Mouse (Mus musculus) CH12.LX (cell line): ENCODE measurements around the gene Tuba8. TPM values are rescaled to one million over a fixed set of nuclear protein-coding genes. Genes with fewer than 3 reads are reported as not detected.
A peak's percentile ranks its signal among the peaks of the same experiment; 100 is the strongest.

Experiments
- DNase-seq: peaks from one replicate; pipeline ENCODE4 v3.0.0-alpha.2; 2013; ENCODE audit errors: extremely low read depth
- H3K27ac ChIP-seq: 2 replicates; pipeline ENCODE4 v1.5.1; 2012; ENCODE audit warnings: low read depth, mild to moderate bottlenecking, control low read depth, moderate library complexity; ENCODE audit not compliant: insufficient read depth
- H3K27me3 ChIP-seq: replicated peaks from 2 replicates; pipeline ENCODE3; 2012; ENCODE audit warnings: inconsistent platforms
- H3K36me3 ChIP-seq, 2 experiments: replicated peaks in 1 of 2; 2 replicates each; pipeline versions ENCODE3 to v1.6.1; 2012; ENCODE audit warnings: inconsistent platforms in 1 of 2, low read length in 1 of 2, mild to moderate bottlenecking in 1 of 2, mixed read lengths in 1 of 2, moderate library complexity in 1 of 2; ENCODE audit not compliant: control insufficient read depth in 1 of 2, insufficient read depth in 1 of 2
- H3K4me1 ChIP-seq, 2 experiments: 2 replicates each; pipeline ENCODE4 v1.6.1; 2012; ENCODE audit warnings: inconsistent platforms in 1 of 2, moderate library complexity in 1 of 2; ENCODE audit not compliant: insufficient read depth in 2 of 2, control insufficient read depth in 1 of 2
- H3K4me2 ChIP-seq: 2 replicates; pipeline ENCODE4 v1.6.1; 2012; ENCODE audit warnings: low read depth, mild to moderate bottlenecking, control low read depth; ENCODE audit not compliant: poor library complexity, insufficient read depth, severe bottlenecking
- H3K4me3 ChIP-seq, 3 experiments: fragments of 150-350 bp in 1 of 3; sonication (generic) in 1 of 3; replicated peaks in 1 of 3; 2 replicates each; pipeline versions ENCODE3 to v1.5.1; 2011 to 2012; ENCODE audit warnings: low read depth in 2 of 3, low read length in 2 of 3, mild to moderate bottlenecking in 2 of 3, moderate library complexity in 2 of 3, control low read depth in 1 of 3, improper control_type of control experiment in 1 of 3, inconsistent platforms in 1 of 3, mixed read lengths in 1 of 3; ENCODE audit not compliant: poor library complexity in 1 of 3
- H3K79me2 ChIP-seq: replicated peaks from 2 replicates; pipeline ENCODE4 v1.6.1; 2012; ENCODE audit warnings: mild to moderate bottlenecking, moderate library complexity; ENCODE audit not compliant: control insufficient read depth, poor library complexity, insufficient read depth, severe bottlenecking; ENCODE audit errors: extremely low read depth
- H3K9ac ChIP-seq: 2 replicates; pipeline ENCODE4 v1.6.1; 2012; ENCODE audit warnings: low read depth, mild to moderate bottlenecking, control low read depth, moderate library complexity; ENCODE audit not compliant: insufficient read depth
- H3K9me3 ChIP-seq: replicated peaks from 2 replicates; pipeline ENCODE3; 2012; ENCODE audit warnings: low read length, inconsistent platforms, mixed read lengths
- BHLHE40 ChIP-seq: IDR thresholded peaks from 2 replicates; pipeline ENCODE4 v1.6.1; 2011; ENCODE audit warnings: mild to moderate bottlenecking, low read depth, low read length, improper control_type of control experiment
- CHD1 ChIP-seq: IDR thresholded peaks from 2 replicates; pipeline ENCODE4 v1.6.1; 2012; ENCODE audit warnings: low read depth, low read length, improper control_type of control experiment, inconsistent platforms
- CTCF ChIP-seq, 2 experiments: IDR thresholded peaks in 1 of 2; conservative IDR thresholded peaks in 1 of 2; 2 replicates each; pipeline ENCODE4 v1.5.1; 2011 to 2012; ENCODE audit warnings: low read depth in 2 of 2, low read length in 2 of 2, improper control_type of control experiment in 1 of 2, inconsistent platforms in 1 of 2, mild to moderate bottlenecking in 1 of 2, moderate library complexity in 1 of 2
- E2F4 ChIP-seq: IDR thresholded peaks from 2 replicates; pipeline ENCODE4 v1.6.1; 2011; ENCODE audit warnings: low read depth, low read length, improper control_type of control experiment; ENCODE audit not compliant: insufficient replicate concordance
- ELF1 ChIP-seq: IDR thresholded peaks from 2 replicates; pipeline ENCODE4 v1.6.1; 2014; ENCODE audit warnings: low read depth, mild to moderate bottlenecking, inconsistent platforms, low read length, improper control_type of control experiment
- EP300 ChIP-seq: IDR thresholded peaks from 2 replicates; pipeline ENCODE4 v1.6.1; 2011; ENCODE audit warnings: low read length, improper control_type of control experiment
- IRF4 ChIP-seq: IDR thresholded peaks from 2 replicates; pipeline ENCODE4 v1.6.1; 2014; ENCODE audit warnings: low read depth, mild to moderate bottlenecking, inconsistent platforms, low read length, improper control_type of control experiment
- JUN ChIP-seq: IDR thresholded peaks from 2 replicates; pipeline ENCODE4 v1.6.1; 2011; ENCODE audit warnings: low read depth, mild to moderate bottlenecking, low read length, improper control_type of control experiment, moderate library complexity; ENCODE audit not compliant: insufficient read depth
- JUND ChIP-seq: conservative IDR thresholded peaks from 2 replicates; pipeline ENCODE4 v1.6.1; 2011; ENCODE audit warnings: low read depth, low read length, improper control_type of control experiment
- MAFK ChIP-seq: IDR thresholded peaks from 2 replicates; pipeline ENCODE4 v1.6.1; 2011; ENCODE audit warnings: low read length, improper control_type of control experiment; ENCODE audit not compliant: insufficient replicate concordance
- MAX ChIP-seq: IDR thresholded peaks from 2 replicates; pipeline ENCODE4 v1.6.1; 2011; ENCODE audit warnings: low read length, improper control_type of control experiment
- MAZ ChIP-seq: IDR thresholded peaks from 2 replicates; pipeline ENCODE4 v1.6.1; 2012; ENCODE audit warnings: low read depth, mild to moderate bottlenecking, inconsistent platforms, low read length, improper control_type of control experiment, moderate library complexity
- MXI1 ChIP-seq: IDR thresholded peaks from 2 replicates; pipeline ENCODE4 v1.6.1; 2011; ENCODE audit warnings: mild to moderate bottlenecking, low read depth, low read length, improper control_type of control experiment
- NELFE ChIP-seq: IDR thresholded peaks from 2 replicates; pipeline ENCODE4 v1.6.1; 2011; ENCODE audit warnings: low read depth, low read length, improper control_type of control experiment
- NRF1 ChIP-seq: IDR thresholded peaks from 2 replicates; pipeline ENCODE4 v1.6.1; 2014; ENCODE audit warnings: low read depth, mild to moderate bottlenecking, inconsistent platforms, low read length, improper control_type of control experiment, moderate library complexity
- POLR2A ChIP-seq: IDR thresholded peaks from 2 replicates; pipeline ENCODE4 v1.6.1; 2011; ENCODE audit warnings: low read depth, mild to moderate bottlenecking, improper control_type of control experiment, low read length
- RAD21 ChIP-seq: IDR thresholded peaks from 2 replicates; pipeline ENCODE4 v1.6.1; 2011; ENCODE audit warnings: low read depth, mild to moderate bottlenecking, low read length, improper control_type of control experiment, moderate library complexity
- TBP ChIP-seq: conservative IDR thresholded peaks from 2 replicates; pipeline ENCODE4 v1.6.1; 2011; ENCODE audit warnings: low read depth, low read length, improper control_type of control experiment
- TCF12 ChIP-seq: IDR thresholded peaks from 2 replicates; pipeline ENCODE4 v1.6.1; 2014; ENCODE audit warnings: low read depth, mild to moderate bottlenecking, inconsistent platforms, low read length, improper control_type of control experiment
- USF1 ChIP-seq: IDR thresholded peaks from 2 replicates; pipeline ENCODE4 v1.6.1; 2014; ENCODE audit warnings: low read depth, mild to moderate bottlenecking, inconsistent platforms, low read length, improper control_type of control experiment
- ZC3H11A ChIP-seq: IDR thresholded peaks from 2 replicates; pipeline ENCODE4 v1.6.1; 2012; ENCODE audit warnings: low read depth, mild to moderate bottlenecking, inconsistent platforms, low read length, improper control_type of control experiment
- ZKSCAN1 ChIP-seq: IDR thresholded peaks from 2 replicates; pipeline ENCODE4 v1.6.1; 2012; ENCODE audit warnings: low read depth, inconsistent platforms, low read length, improper control_type of control experiment, borderline replicate concordance
- ZMIZ1 ChIP-seq: IDR thresholded peaks from 2 replicates; pipeline ENCODE4 v1.6.1; 2012; ENCODE audit warnings: low read depth, mild to moderate bottlenecking, inconsistent platforms, low read length, improper control_type of control experiment
- ZNF384 ChIP-seq: IDR thresholded peaks from 2 replicates; pipeline ENCODE4 v1.6.1; 2012; ENCODE audit warnings: low read depth, low read length, improper control_type of control experiment, inconsistent platforms
- dilution Hi-C: fragments of 300-500 bp; cut with MboI; formaldehyde crosslinking; loops from 2 replicates; pipeline ENCODE4 v1.14.3; 2020; ENCODE audit warnings: low sequenced_read_pairs; ENCODE audit not compliant: extremely low pct_unique_long_range_greater_than_20kb, extremely low pct_ligation_motif_present
- in situ Hi-C: fragments of 300-500 bp; cut with MboI; formaldehyde crosslinking; loops from 3 replicates; pipeline ENCODE4 v1.14.3; 2019; ENCODE audit warnings: low sequenced_read_pairs, low pct_ligation_motif_present, low pct_unique_long_range_greater_than_20kb, mixed read lengths
- polyA plus RNA-seq: library from polyadenylated mRNA; unstranded; fragments of >175 nt; gene quantifications from 2 replicates; pipeline ENCODE4 v1.2.1, GENCODE M21; 2012; ENCODE audit warnings: low read depth; ENCODE audit not compliant: insufficient read length
- total RNA-seq, 2 experiments: library from RNA; depleted of rRNA; stranded (reverse); fragments of 300-350 nt in 1 of 2; fragments of >200 nt in 1 of 2; gene quantifications; 2 replicates each; pipeline ENCODE4 v1.2.3; 2012 to 2014

Gene Tuba8
- total and polyA plus RNA-seq, 3 experiments, result not detected

DNA sequence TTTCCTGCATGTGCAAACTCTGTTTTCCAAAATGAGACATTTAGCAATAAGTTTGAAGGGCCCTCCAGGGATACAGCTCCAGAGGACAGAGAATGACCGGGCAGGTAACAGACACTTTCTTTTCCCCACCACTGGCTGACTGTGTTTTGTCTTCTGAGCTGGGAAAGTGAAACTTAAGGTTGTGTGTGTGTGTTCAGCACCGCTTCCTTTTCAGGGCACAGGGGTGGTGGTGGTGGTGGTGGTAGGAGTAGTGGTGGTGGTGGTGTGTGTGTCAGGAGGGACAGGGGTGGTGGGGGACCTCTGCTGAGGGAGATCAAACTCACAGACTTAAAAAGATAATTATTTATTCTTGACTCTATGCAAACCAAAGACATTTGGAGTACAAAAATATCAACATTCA, 31.3 kb downstream of the Tuba8 start:
- Histone ChIP-seq H3K4me3 (no peak overlapping the region), H3K27me3 (peaks cover 18% of the 10 kb centered on the region), H3K4me2 (peak overlapping the region; percentile 76), H3K9ac (no peak overlapping the region), H3K4me1 (peaks cover 6 to 10% of the 10 kb centered on the region in 2 experiments), H3K36me3 (no peaks in the 10 kb centered on the region), H3K79me2 (no peaks in the 10 kb centered on the region), H3K9me3 (no peaks in the 10 kb centered on the region), H3K27ac (no peak overlapping the region)
- dilution Hi-C loops (no loop called here), in situ Hi-C loops (no loop called here)
- no peak for DNase-seq
- TF ChIP-seq USF1 (no peak), MAX (no peak), CHD1 (no peak), POLR2A (no peak), ZMIZ1 (no peak), E2F4 (no peak), ZKSCAN1 (no peak), BHLHE40 (no peak), TCF12 (no peak), TBP (no peak), RAD21 (no peak), MAFK (no peak), ZNF384 (no peak)

DNA sequence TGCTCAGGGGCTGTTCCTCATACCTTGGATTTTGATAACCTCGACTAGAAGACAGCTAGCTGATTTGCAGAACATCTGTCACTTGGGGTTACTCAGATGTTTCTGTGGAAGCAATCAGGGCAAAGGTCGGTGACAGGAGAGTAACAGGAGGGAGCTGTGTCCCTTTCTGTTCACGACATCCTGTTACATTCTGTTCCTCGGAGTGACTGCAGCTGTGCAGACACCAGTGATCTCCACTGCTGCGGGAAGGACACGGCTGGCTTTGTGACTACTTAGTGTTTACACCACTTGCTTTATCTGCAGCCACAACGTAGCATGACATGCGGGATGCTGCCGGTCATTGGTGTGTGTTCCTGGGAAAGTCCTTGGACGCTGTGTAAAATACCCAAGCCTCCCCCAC, 32.7 kb downstream of the Tuba8 start:
- Histone ChIP-seq H3K4me1 (peaks cover 9 to 10% of the 10 kb centered on the region in 2 experiments), H3K4me2 (peak overlapping the region; percentile 9), H3K27ac (no peak overlapping the region), H3K27me3 (peaks cover 21% of the 10 kb centered on the region), H3K9ac (no peak overlapping the region), H3K4me3 (no peak overlapping the region), H3K79me2 (no peaks in the 10 kb centered on the region), H3K9me3 (no peaks in the 10 kb centered on the region), H3K36me3 (no peaks in the 10 kb centered on the region)
- in situ Hi-C loops (no loop called here), dilution Hi-C loops (no loop called here)
- no peak for TF ChIP-seq ZNF384
- no peak for TF ChIP-seq CTCF (conservative IDR thresholded peaks at IDR 0.05 in 1 of 2, IDR thresholded peaks at IDR 0.05 in 1 of 2; ENCODE audit: low read depth in 2 of 2, low read length in 2 of 2)
- TF ChIP-seq MXI1, result no peak
- TF ChIP-seq NRF1, result no peak
- no peak for TF ChIP-seq ZC3H11A
- no peak for TF ChIP-seq IRF4
- no peak for TF ChIP-seq JUND
- TF ChIP-seq EP300, result no peak
- no peak for TF ChIP-seq MAZ
- TF ChIP-seq JUN, result no peak
- TF ChIP-seq ELF1, result no peak
- TF ChIP-seq RAD21, result no peak
- TF ChIP-seq MAFK, result no peak
- TF ChIP-seq NELFE, result no peak
- DNase-seq, result no peak
